Mouse (Mus musculus) ovary, postnatal 10 days (tissue): ENCODE data around the gene Dppa1.
"Not testable (repeated sequence)": the region's sequence is repeated elsewhere in the genome, so short reads cannot be mapped to it uniquely, and the experiment has no call there.

Experiments used
- DNase-seq: peaks from one replicate; pipeline ENCODE4 v3.0.0; 2022; ENCODE audit warnings: low spot score

The Dppa1 gene

GRCm38 (mm10) chr11:46629211-46629795 lies at the start of gene Dppa1:
Dppa1 (minus strand) TSS chr11:46629261.
- no peak for DNase-seq

GRCm38 (mm10) chr11:46667938-46668337 lies 38.9 kb upstream of the Dppa1 start:
- DNase-seq, result no peak

- no peak for DNase-seq
Measured at GRCm38 (mm10) chr11:46667105-46667504, 38.0 kb upstream of the Dppa1 start.

GRCm38 (mm10) chr11:46665599-46666522 lies 36.8 kb upstream of the Dppa1 start:
- DNase-seq, result no peak

- DNase-seq, result no peak
Measured at GRCm38 (mm10) chr11:46663215-46663614, 34.2 kb upstream of the Dppa1 start.

- DNase-seq, result no peak
Measured at GRCm38 (mm10) chr11:46652476-46652875, 23.4 kb upstream of the Dppa1 start.

- DNase-seq, result not testable (repeated sequence)
Measured at GRCm38 (mm10) chr11:46649655-46650054, 20.6 kb upstream of the Dppa1 start.

GRCm38 (mm10) chr11:46644824-46645223 lies 15.8 kb upstream of the Dppa1 start:
- no peak for DNase-seq

GRCm38 (mm10) chr11:46636568-46636967 lies 7.5 kb upstream of the Dppa1 start:
- DNase-seq, result no peak

- DNase-seq, result not testable (repeated sequence)
Measured at GRCm38 (mm10) chr11:46635516-46635915, 6.5 kb upstream of the Dppa1 start.

- no peak for DNase-seq
Measured at GRCm38 (mm10) chr11:46631635-46632034, 2.6 kb upstream of the Dppa1 start.

- DNase-seq, result no peak
Measured at GRCm38 (mm10) chr11:46620414-46621168, 8.5 kb downstream of the Dppa1 start.

GRCm38 (mm10) chr11:46619929-46620328 lies 9.1 kb downstream of the Dppa1 start:
- DNase-seq, result no peak

- DNase-seq, result no peak
Measured at GRCm38 (mm10) chr11:46592416-46592815, 36.6 kb downstream of the Dppa1 start.

- DNase-seq, result no peak
Measured at GRCm38 (mm10) chr11:46582741-46583140, 46.3 kb downstream of the Dppa1 start.

GRCm38 (mm10) chr11:46580428-46580827 lies 48.6 kb downstream of the Dppa1 start:
- DNase-seq, result no peak

GRCm38 (mm10) chr11:46578771-46579281 lies 50.2 kb downstream of the Dppa1 start:
- DNase-seq, result no peak

- no peak for DNase-seq
Measured at GRCm38 (mm10) chr11:46571327-46571726, 57.7 kb downstream of the Dppa1 start, which contains the start of gene BC053393. BC053393 (plus strand) TSS chr11:46571536.

GRCm38 (mm10) chr11:46569107-46569506 lies 60.0 kb downstream of the Dppa1 start:
- no peak for DNase-seq

GRCm38 (mm10) chr11:46565967-46566366 lies 63.1 kb downstream of the Dppa1 start:
- no peak for DNase-seq

GRCm38 (mm10) chr11:46564671-46565070 lies 64.4 kb downstream of the Dppa1 start:
- DNase-seq, result no peak

- no peak for DNase-seq
Measured at GRCm38 (mm10) chr11:46561096-46561495, 68.0 kb downstream of the Dppa1 start.
